9 mouse cellular contexts compared by ENCODE assay signal in the genomic region with DNA sequence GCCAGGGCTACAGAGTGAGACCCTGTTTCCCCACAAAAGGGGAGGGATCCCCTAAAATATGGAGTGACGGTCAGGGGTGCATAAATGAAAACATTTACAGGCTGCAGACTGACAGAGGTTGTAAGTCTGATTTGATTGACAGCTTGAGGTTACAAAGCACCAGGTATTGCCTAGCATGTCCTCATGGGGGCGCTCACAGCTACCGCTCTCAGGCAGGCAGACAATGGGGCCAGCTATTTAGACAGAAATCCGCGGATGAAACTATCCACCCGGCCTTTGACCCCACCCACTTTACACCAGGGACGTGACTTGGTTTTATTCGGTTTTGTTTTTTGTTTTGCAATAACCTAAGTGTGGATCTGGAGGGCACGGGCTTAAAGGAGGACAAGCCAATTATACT. TPM values are rescaled to one million over a fixed set of nuclear protein-coding genes. Genes with fewer than 3 reads are reported as not detected.
DNase-seq lines count a peak whose midpoint lies in the region; ATAC-seq lines count a peak whose summit lies in the region.
"Had no signal": no experiment of that assay in that cellular context is flagged by ENCODE, and none has a peak within 500 bp of the region (broad histone marks: within the 10 kb centered on the region; RNA-seq: fewer than 3 reads in every experiment).

No protein-coding gene starts in this region.

- H3K4me1 ChIP-seq in heart, embryonic 11.5 days (ENCODE audit: control insufficient read depth, insufficient read depth, low read length) = peaks cover 12% of the 10 kb centered on the region; the same call in 1 of the 2 replicates
- peaks cover 14% of the 10 kb centered on the region; the same call in 1 of the 2 replicates for H3K4me1 ChIP-seq in hindbrain, embryonic 14.5 days (replicated peaks; ENCODE audit: control insufficient read depth, insufficient read depth, low read length)

- no peaks in the 10 kb centered on the region for H3K27me3 ChIP-seq in heart, embryonic 11.5 days (ENCODE audit: control insufficient read depth, insufficient read depth, low read length)
- no peaks in the 10 kb centered on the region for H3K27me3 ChIP-seq in hindbrain, embryonic 14.5 days (ENCODE audit: control insufficient read depth, insufficient read depth, low read length)

- no peak overlapping the region for H3K4me3 ChIP-seq in heart, embryonic 11.5 days (ENCODE audit: low read depth, low read length)
- H3K4me3 ChIP-seq in hindbrain, embryonic 14.5 days (replicated peaks; ENCODE audit: low read length) = no peak overlapping the region

- no peak overlapping the region for H3K4me2 ChIP-seq in heart, embryonic 11.5 days
- no peak overlapping the region for H3K4me2 ChIP-seq in hindbrain, embryonic 14.5 days (replicated peaks)

- peak; percentile 36 for DNase-seq in heart, adult 8-10 months (ENCODE audit: low spot score)
- DNase-seq in urinary bladder, postnatal 25 days (ENCODE audit: low spot score) = peak; percentile 33
- DNase-seq in urinary bladder, adult 2 months (ENCODE audit: low spot score) = no peak
- peak; percentile 67 to 80 for DNase-seq in cerebellum, postnatal 25 days
- peak; percentile 49 for DNase-seq in hindbrain, embryonic 14.5 days (ENCODE audit: low spot score)
- peak; percentile 73 for DNase-seq in mesoderm, embryonic 11.5 days (ENCODE audit: low read depth, low spot score)
- peak; percentile 58 for DNase-seq in testis, postnatal 14 days (ENCODE audit: low spot score)

- 18% methylated on average over 9 of the region's 9 CpGs for whole genome bisulfite sequencing in heart, embryonic 11.5 days (ENCODE audit: insufficient replicate concordance)
- 11% methylated on average over 9 of the region's 9 CpGs for WGBS in hindbrain, embryonic 14.5 days

- no peak for ATAC-seq in heart, embryonic 11.5 days (replicated peaks; ENCODE audit: insufficient number of reproducible peaks, low FRiP score, low TSS enrichment)
- 0 out of 2 replicates have a peak, but pooled peaks have one; percentile 19 for ATAC-seq in hindbrain, embryonic 14.5 days (ENCODE audit: low FRiP score)

- no peaks in the 10 kb centered on the region for H3K9me3 ChIP-seq in heart, embryonic 11.5 days (replicated peaks; ENCODE audit: control insufficient read depth, low read length)
- no peaks in the 10 kb centered on the region for H3K9me3 ChIP-seq in hindbrain, embryonic 14.5 days (ENCODE audit: control insufficient read depth, low read length)

- no peak overlapping the region for H3K9ac ChIP-seq in heart, embryonic 11.5 days (ENCODE audit: low read depth, low read length)
- H3K9ac ChIP-seq in hindbrain, embryonic 14.5 days = no peak overlapping the region

- H3K36me3 ChIP-seq in heart, embryonic 11.5 days (ENCODE audit: control insufficient read depth, insufficient read depth, low read length) = no peaks in the 10 kb centered on the region
- no peaks in the 10 kb centered on the region; the same call in none of the 2 replicates for H3K36me3 ChIP-seq in hindbrain, embryonic 14.5 days (replicated peaks; ENCODE audit: control insufficient read depth, insufficient read depth)

- H3K27ac ChIP-seq in heart, embryonic 11.5 days (ENCODE audit: low read depth, low read length) = no peak overlapping the region
- H3K27ac ChIP-seq in hindbrain, embryonic 14.5 days = no peak overlapping the region

RNA-seq across cellular contexts. Expression of a gene that starts 24.1 kb away (rescaled TPM):
- total RNA-seq in heart, adult 8-10 months (2022) = 10 to 100 TPM; 23.8 to 36.3 (median 25.4) TPM
- 7.0 and 9.8 TPM in 2 replicates for polyA plus RNA-seq in heart, embryonic 11.5 days (2014; fragmentation: Nextera tagmentation; extraction: Ambion mirVana)
- 33.6 and 39.8 TPM in 2 replicates for polyA plus RNA-seq in urinary bladder, adult 2 months (2012; rRNA removed)
- polyA plus RNA-seq in hindbrain, embryonic 14.5 days (2014; fragmentation: Nextera tagmentation; extraction: Ambion mirVana) = 7.8 and 9.3 TPM in 2 replicates

RNA-seq across cellular contexts. Expression of a gene that starts 25.6 kb away (rescaled TPM):
- 1,000 to 10,000 TPM; 1,032 to 1,216 (median 1,081) TPM for total RNA-seq in heart, adult 8-10 months (2022)
- 24.3 and 30.1 TPM in 2 replicates for polyA plus RNA-seq in heart, embryonic 11.5 days (2014; fragmentation: Nextera tagmentation; extraction: Ambion mirVana)
- polyA plus RNA-seq in urinary bladder, adult 2 months (2012; rRNA removed) = 0.59 and 1.1 TPM in 2 replicates
- polyA plus RNA-seq in hindbrain, embryonic 14.5 days (2014; fragmentation: Nextera tagmentation; extraction: Ambion mirVana) = 0.20 and 0.41 TPM in 2 replicates

RNA-seq across cellular contexts. Expression of a gene that starts 32.1 kb away (rescaled TPM):
- not detected for total RNA-seq in heart, adult 8-10 months (2022)
- not detected in 2 replicates for polyA plus RNA-seq in heart, embryonic 11.5 days (2014; fragmentation: Nextera tagmentation; extraction: Ambion mirVana)
- polyA plus RNA-seq in urinary bladder, adult 2 months (2012; rRNA removed) = not detected in 2 replicates
- not detected in 2 replicates for polyA plus RNA-seq in hindbrain, embryonic 14.5 days (2014; fragmentation: Nextera tagmentation; extraction: Ambion mirVana)
- total RNA-seq: layer of hippocampus, postnatal 25 days had no signal

RNA-seq across cellular contexts. Expression of a gene that starts 57.4 kb away (rescaled TPM):
- total RNA-seq in heart, adult 8-10 months (2022) = under 1 TPM; 0.11 to 0.33 (median 0.20) TPM
- polyA plus RNA-seq in heart, embryonic 11.5 days (2014; fragmentation: Nextera tagmentation; extraction: Ambion mirVana) = 2.0 and 3.7 TPM in 2 replicates
- 1.4 and 1.9 TPM in 2 replicates for polyA plus RNA-seq in urinary bladder, adult 2 months (2012; rRNA removed)
- polyA plus RNA-seq in hindbrain, embryonic 14.5 days (2014; fragmentation: Nextera tagmentation; extraction: Ambion mirVana) = 29.8 and 32.3 TPM in 2 replicates

Comparison
In these comparisons a context has a peak if more than half of its experiments do, and no peak if none do; other contexts are left out.
1. RNA of a gene that starts 25.6 kb away (polyA plus RNA-seq): 24.3 to 30.1 TPM in heart, embryonic 11.5 days; 0.59 to 1.1 TPM in urinary bladder, adult 2 months and 0.20 to 0.41 TPM in hindbrain, embryonic 14.5 days; every median in the first group is over 10 times any median in the second.